Mouse (Mus musculus) kidney, embryonic 15.5 days (tissue): Measurements from ENCODE around the gene Spcs2. TPM values are rescaled to one million over a fixed set of nuclear protein-coding genes. Genes with fewer than 3 reads are reported as not detected.
A peak's percentile ranks its signal among the peaks of the same experiment; 100 is the strongest.

Experiments
- ATAC-seq: fragments of 200-750 bp; cut with Nextera tagmentation; replicated peaks from 2 replicates; pipeline ENCODE4 v1.8.0; 2017; ENCODE audit warnings: moderate TSS enrichment; ENCODE audit not compliant: low FRiP score
- H3K27ac ChIP-seq: fragments of 300-500 bp; sonication (generic); 2 replicates; pipeline ENCODE4 v1.5.1; 2015; ENCODE audit warnings: mild to moderate bottlenecking, inconsistent platforms
- H3K27me3 ChIP-seq: fragments of 300-500 bp; sonication (generic); 2 replicates; pipeline ENCODE4 v1.6.1; 2015; ENCODE audit warnings: inconsistent platforms
- H3K36me3 ChIP-seq: fragments of 300-500 bp; sonication (generic); 2 replicates; pipeline ENCODE4 v1.6.1; 2015; ENCODE audit warnings: inconsistent platforms
- H3K4me1 ChIP-seq: fragments of 300-500 bp; sonication (generic); 2 replicates; pipeline ENCODE4 v1.6.1; 2015; ENCODE audit warnings: inconsistent platforms
- H3K4me2 ChIP-seq: fragments of 300-500 bp; sonication (generic); 2 replicates; pipeline ENCODE4 v1.6.1; 2015; ENCODE audit warnings: moderate library complexity, mild to moderate bottlenecking, inconsistent platforms
- H3K4me3 ChIP-seq: fragments of 300-500 bp; sonication (generic); replicated peaks from 2 replicates; pipeline ENCODE4 v1.5.1; 2015; ENCODE audit warnings: mild to moderate bottlenecking, inconsistent platforms
- H3K9ac ChIP-seq: fragments of 300-500 bp; sonication (generic); 2 replicates; pipeline ENCODE4 v1.6.1; 2015; ENCODE audit warnings: mild to moderate bottlenecking, inconsistent platforms
- H3K9me3 ChIP-seq: fragments of 300-500 bp; sonication (generic); replicated peaks from 2 replicates; pipeline ENCODE4 v1.6.1; 2016; ENCODE audit warnings: inconsistent platforms
- WGBS: fragments of 180-500 bp; shearing (Covaris S2); methylation state at CpG from one replicate; pipeline ENCODE4 v1.1.7; 2015; ENCODE audit warnings: mixed read lengths; 5-methylcytosine and 5-hydroxymethylcytosine counted together
- polyA plus RNA-seq: library from polyadenylated mRNA; unstranded; fragments of >200 nt; fragmentation: Nextera tagmentation; extraction: Ambion mirVana; gene quantifications from 2 replicates; pipeline ENCODE4 v1.2.1, GENCODE M21; 2015

Spcs2 gene
- polyA plus RNA-seq, 1 experiment from 2014 or later, result 384 TPM

DNA sequence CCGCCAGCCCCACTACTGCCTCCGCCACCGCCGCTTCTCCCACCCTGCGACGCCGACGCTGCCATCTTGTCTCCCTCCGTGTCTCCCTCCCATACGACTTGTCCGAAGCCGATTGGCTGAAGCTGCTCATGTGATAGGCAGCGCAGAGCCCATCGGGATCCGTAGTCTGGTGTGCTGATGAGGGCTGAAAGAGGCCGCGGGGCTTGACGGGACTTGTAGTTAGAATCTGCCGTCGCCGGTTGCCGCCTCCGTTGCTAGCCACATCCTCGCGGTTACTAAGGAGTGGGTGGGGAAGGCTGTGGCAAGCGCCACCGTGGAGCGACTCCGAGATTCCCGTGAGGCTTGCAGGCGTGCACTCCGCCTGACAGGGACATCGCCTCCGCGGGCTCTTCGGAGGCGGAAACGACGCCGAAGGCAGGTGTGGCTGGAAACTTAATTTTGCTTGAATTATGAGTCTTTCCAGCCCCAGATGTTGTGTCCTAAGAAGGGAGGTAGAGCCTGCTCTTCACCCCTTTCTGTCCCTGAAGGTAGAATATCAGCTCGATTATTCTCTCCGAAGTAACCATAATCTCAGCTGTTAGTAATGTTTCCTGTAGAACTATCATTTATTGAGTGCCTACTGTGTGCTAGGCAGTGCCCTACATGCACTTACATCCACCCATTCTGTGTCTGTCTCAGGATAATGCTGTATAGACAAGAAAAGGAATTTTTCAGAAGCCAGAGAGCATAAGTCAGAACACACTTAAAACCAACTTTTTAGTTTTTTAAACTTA is 4.3 kb downstream of the Spcs2 start, which contains the start of gene Xrra1:
Xrra1 (plus strand) TSS at position 304 of the 773 bp plus-strand sequence.
- peak; percentile 99 for ATAC-seq
- Histone ChIP-seq H3K4me2 (peak within 1 kb of the TSS; percentile 68), H3K9ac (peak within 1 kb of the TSS; percentile 90), H3K36me3 (peaks cover 24% of the 10 kb centered on the region), H3K4me1 (peaks cover 15% of the 10 kb centered on the region), H3K9me3 (no peaks in the 10 kb centered on the region), H3K27me3 (no peaks in the 10 kb centered on the region), H3K4me3 (peak within 1 kb of the TSS; percentile 88), H3K27ac (peak within 1 kb of the TSS; percentile 79)
- under 1% methylated on average over 42 of the region's 42 CpGs for WGBS

DNA sequence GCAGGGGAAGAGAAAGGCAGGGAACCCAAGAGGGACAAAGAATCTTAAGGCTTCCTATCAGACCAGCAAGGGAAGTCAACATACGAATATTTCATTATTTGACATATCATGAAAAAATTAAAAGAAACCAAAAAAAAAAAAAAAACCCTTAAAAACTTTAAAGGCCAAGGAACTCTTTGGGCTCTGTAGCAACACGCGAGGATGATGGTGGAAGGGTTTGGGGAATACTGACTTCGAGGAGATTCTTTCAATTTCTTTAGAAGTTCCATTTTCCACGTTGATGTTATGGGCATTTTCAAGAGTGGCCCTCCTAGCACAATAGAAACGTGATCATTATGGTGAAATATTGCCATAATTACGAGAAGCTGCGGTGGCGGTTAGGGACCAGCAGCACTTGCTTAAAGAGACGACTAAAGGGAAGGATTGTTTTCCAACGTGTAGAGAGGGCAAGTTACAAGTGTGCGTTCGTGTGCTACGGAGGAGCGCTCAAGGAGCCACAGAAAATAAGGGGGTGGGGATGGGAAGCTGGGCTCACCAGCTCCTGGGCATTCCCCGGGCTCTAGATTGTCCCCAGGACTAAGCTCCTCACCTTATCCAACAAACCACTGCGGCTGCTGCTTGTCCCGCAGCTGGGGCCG is 5.0 kb downstream of the Spcs2 start:
- Histone ChIP-seq H3K27me3 (no peaks in the 10 kb centered on the region), H3K4me3 (peak overlapping the region; percentile 88), H3K27ac (peak overlapping the region; percentile 79), H3K9me3 (no peaks in the 10 kb centered on the region), H3K4me2 (peak overlapping the region; percentile 68), H3K4me1 (peaks cover 21% of the 10 kb centered on the region), H3K36me3 (peaks cover 31% of the 10 kb centered on the region), H3K9ac (peak overlapping the region; percentile 90)
- peak; percentile 46; the same call in 1 of the 2 replicates for ATAC-seq
- WGBS, result 1% methylated on average over 19 of the region's 19 CpGs

DNA sequence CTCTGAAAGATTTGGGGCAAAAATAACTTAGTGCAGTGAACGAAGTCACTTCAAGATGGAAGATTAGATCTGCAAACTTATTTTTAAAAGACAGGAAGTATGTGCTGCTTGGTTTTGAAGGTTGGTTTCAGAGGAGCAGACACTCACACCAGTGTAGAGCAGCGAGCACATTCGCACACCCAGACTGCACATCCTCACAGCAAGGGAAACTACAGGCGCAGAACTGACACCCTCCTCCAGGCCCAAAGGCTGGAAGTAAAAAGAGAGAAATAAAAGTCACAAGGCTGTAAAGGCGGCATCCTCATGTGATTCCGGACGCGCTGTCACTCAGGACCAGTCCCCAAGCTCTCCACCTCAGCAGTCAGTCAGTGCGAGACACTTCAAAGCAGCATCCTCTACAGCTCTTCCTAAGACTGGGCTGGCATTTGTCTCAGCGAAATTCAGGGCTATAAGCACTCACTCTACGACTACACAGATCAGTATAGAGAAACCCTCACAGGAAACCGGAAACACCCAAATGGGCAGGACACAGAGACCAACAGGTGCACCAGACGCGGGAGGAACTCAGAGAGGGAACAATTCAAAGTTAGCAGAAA is 6.9 kb downstream of the Spcs2 start:
- Histone ChIP-seq H3K4me2 (peak overlapping the region; percentile 31), H3K27ac (no peak overlapping the region), H3K36me3 (peaks cover 46% of the 10 kb centered on the region), H3K27me3 (no peaks in the 10 kb centered on the region), H3K9me3 (no peaks in the 10 kb centered on the region), H3K4me1 (peaks cover 23% of the 10 kb centered on the region), H3K9ac (no peak overlapping the region), H3K4me3 (no peak overlapping the region)
- 65% methylated on average over 14 of the region's 14 CpGs for WGBS
- no peak for ATAC-seq

DNA sequence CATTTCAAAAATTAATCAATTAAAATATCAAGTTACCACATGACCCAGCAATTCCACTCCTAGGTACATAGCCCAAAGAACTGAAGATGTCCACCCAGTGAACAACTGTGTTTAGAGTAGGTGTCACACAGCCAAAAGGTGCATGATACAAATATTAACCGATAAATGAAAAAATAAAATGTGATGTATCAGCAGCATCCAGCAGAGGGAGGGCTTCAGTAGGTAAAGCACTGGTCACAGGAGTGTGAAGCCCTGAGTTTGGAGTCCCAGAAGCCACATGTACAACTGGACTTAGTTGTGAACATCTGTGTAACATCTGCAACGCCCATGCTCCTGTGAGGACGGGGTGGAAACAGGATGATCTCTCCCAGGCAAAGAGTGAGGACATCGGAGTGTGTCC is 9.0 kb downstream of the Spcs2 start:
- H3K4me2 ChIP-seq, result no peak overlapping the region
- WGBS, result 88% methylated on average over 4 of the region's 4 CpGs
- H3K36me3 ChIP-seq, result peaks cover 46% of the 10 kb centered on the region
- no peak overlapping the region for H3K9ac ChIP-seq
- no peak overlapping the region for H3K4me3 ChIP-seq
- H3K9me3 ChIP-seq, result no peaks in the 10 kb centered on the region
- no peaks in the 10 kb centered on the region for H3K27me3 ChIP-seq
- no peak overlapping the region for H3K27ac ChIP-seq
- no peak for ATAC-seq
- peaks cover 23% of the 10 kb centered on the region for H3K4me1 ChIP-seq

DNA sequence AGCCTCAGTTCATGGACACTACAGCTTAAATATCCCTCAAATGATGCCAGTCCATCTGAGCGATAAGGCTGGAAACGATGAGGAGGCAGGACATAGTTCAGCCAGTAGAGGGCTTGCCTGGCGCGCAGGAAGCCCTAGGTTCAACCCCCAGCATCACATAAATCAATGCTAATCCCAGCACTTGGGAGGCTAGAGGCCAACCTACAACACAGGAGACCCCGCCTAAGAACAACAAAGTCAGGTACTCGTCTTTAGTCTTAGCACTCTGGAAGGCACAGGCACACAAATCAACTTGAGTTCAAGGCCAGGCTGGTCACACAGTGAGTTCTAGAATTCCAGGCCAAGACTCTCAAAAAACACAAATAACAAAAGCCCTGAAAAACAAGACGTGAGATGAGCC is 9.9 kb downstream of the Spcs2 start:
- H3K36me3 ChIP-seq, result peaks cover 55% of the 10 kb centered on the region
- ATAC-seq, result no peak
- no peak overlapping the region for H3K27ac ChIP-seq
- H3K9me3 ChIP-seq, result no peaks in the 10 kb centered on the region
- H3K4me3 ChIP-seq, result no peak overlapping the region
- no peaks in the 10 kb centered on the region for H3K27me3 ChIP-seq
- WGBS, result 46% methylated on average over 7 of the region's 7 CpGs
- no peak overlapping the region for H3K9ac ChIP-seq
- H3K4me1 ChIP-seq, result peaks cover 23% of the 10 kb centered on the region
- H3K4me2 ChIP-seq, result no peak overlapping the region

DNA sequence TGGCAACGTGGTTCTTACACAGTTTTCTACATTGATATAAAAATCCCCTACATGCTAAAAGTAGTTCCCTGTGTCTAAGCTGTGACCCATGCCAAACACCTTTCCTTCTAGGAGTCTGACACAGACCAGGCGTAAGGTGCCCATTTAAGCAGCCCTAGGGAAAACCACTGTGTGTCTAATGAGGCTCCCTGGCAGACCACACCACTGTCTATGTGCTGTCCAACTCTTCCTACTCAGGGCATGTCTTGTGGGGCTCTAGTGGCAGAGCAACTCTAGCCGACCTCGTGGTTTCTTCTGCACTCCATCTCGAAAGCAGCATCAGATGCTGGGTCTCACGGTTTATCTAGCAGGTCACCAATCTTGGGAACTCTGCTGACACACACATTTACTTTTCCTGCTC is 11.6 kb downstream of the Spcs2 start:
- Histone ChIP-seq H3K36me3 (peaks cover 65% of the 10 kb centered on the region), H3K9me3 (no peaks in the 10 kb centered on the region), H3K27ac (no peak overlapping the region), H3K4me1 (peaks cover 13% of the 10 kb centered on the region), H3K4me2 (no peak overlapping the region), H3K27me3 (no peaks in the 10 kb centered on the region), H3K4me3 (no peak overlapping the region), H3K9ac (no peak overlapping the region)
- no peak for ATAC-seq
- WGBS, result 90% methylated on average over 6 of the region's 6 CpGs

DNA sequence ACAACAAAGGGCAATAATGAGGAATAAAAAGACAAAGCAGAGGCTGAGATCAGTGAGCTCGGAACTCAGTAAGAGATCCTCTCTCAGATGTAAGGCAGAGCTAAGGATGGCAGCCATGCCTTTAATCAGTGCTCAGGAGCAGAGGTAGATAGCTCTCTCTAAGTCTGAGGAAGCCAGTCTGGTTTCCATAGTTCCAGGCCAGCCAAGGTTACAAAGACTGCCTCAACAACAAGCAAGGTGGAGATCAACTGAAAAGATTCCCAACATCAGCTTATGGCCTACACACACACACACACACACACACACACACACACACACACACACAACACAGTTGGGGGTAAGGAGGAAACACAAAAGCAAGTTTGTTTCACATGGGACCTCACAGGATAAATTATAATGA is 12.1 kb downstream of the Spcs2 start:
- H3K4me2 ChIP-seq, result no peak overlapping the region
- peaks cover 65% of the 10 kb centered on the region for H3K36me3 ChIP-seq
- no peaks in the 10 kb centered on the region for H3K27me3 ChIP-seq
- H3K9me3 ChIP-seq, result no peaks in the 10 kb centered on the region
- H3K4me1 ChIP-seq, result peaks cover 8% of the 10 kb centered on the region; the same call in 1 of the 2 replicates
- H3K27ac ChIP-seq, result no peak overlapping the region
- H3K4me3 ChIP-seq, result no peak overlapping the region
- no peak for ATAC-seq
- no peak overlapping the region for H3K9ac ChIP-seq
- 54% methylated on average over 1 of the region's 1 CpGs for WGBS

DNA sequence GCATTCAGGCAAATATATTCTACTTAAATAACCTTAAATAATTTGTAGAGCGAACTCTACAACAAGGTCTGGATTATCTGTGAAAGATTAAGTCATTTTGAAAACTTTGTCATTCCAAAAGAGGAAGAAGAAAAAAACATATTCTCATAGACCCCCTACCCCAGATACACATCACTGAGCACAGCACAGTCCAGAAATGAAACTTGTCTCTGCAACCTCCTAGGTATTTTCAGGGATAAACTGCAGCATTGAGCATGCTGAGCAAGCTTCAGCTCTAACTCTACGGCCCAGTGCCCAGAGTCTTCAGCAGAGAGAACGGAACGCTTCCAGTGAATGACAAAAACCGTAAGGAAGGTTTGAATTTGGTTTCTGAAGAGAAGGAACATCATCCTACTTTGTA is 12.7 kb downstream of the Spcs2 start:
- Histone ChIP-seq H3K27ac (no peak overlapping the region), H3K9ac (no peak overlapping the region), H3K4me2 (no peak overlapping the region), H3K9me3 (no peaks in the 10 kb centered on the region), H3K36me3 (peaks cover 66% of the 10 kb centered on the region), H3K27me3 (no peaks in the 10 kb centered on the region), H3K4me3 (no peak overlapping the region), H3K4me1 (peaks cover 8% of the 10 kb centered on the region; the same call in 1 of the 2 replicates)
- 87% methylated on average over 5 of the region's 5 CpGs for WGBS
- ATAC-seq, result no peak

DNA sequence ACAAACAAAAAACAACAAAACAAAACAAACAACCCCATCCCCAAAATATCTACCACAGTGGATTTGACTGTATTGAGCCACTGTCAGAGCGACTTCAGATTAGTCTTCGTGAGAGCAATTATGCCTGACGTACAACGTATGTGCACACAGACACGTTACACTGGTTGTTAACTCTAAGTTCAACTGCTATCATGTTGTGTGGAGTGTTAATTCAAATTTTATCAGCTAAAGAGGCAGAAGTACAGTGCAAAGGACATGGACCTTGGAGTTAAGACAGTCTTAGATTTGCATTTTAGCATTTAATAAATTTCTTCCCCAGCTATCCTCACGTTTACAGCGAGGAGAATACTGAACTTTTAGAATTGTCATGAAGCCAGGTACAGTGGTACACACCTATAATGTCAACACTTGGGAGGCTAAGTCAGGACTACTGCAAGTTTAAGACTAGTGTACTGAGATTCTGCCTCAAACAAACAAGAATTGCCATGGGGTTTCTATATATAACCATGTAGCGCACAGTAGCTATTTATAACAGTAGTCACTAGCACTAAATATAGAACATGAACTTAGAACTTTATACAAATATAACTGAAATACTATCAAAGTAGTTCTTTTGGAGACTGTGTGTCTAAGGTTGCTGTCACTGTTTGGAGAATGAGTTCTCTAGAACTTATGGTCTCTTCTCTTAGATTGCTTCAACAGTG is 17.6 kb downstream of the Spcs2 start:
- Histone ChIP-seq H3K27me3 (no peaks in the 10 kb centered on the region), H3K9me3 (no peaks in the 10 kb centered on the region), H3K4me1 (no peaks in the 10 kb centered on the region), H3K36me3 (peaks cover 80% of the 10 kb centered on the region), H3K9ac (no peak overlapping the region), H3K4me3 (no peak overlapping the region), H3K4me2 (no peak overlapping the region), H3K27ac (no peak overlapping the region)
- ATAC-seq, result no peak
- 94% methylated on average over 8 of the region's 8 CpGs for WGBS

DNA sequence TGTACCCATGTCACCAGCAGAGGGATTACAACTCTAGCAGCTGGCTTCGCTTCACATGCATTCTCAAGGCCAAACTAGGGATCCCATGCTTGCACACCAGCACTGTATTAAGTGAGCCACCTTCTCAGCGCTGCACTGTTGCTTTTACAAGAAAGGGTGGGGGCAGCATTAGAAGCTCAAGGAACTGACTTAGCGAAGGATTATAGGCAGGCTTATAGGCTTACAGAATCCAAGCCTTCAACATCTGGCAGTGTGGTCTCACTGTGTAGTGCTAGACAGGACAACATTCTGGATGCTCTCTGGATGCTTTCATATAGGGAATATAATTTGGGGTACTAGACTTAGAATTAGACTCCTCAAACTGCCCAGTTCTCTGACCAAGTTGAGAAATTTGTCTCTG is 25.0 kb downstream of the Spcs2 start:
- Histone ChIP-seq H3K27ac (no peak overlapping the region), H3K27me3 (no peaks in the 10 kb centered on the region), H3K4me3 (no peak overlapping the region), H3K9me3 (no peaks in the 10 kb centered on the region), H3K4me2 (no peak overlapping the region), H3K9ac (no peak overlapping the region), H3K36me3 (peaks cover 72% of the 10 kb centered on the region), H3K4me1 (no peaks in the 10 kb centered on the region)
- WGBS, result 93% methylated on average over 3 of the region's 3 CpGs
- no peak for ATAC-seq

DNA sequence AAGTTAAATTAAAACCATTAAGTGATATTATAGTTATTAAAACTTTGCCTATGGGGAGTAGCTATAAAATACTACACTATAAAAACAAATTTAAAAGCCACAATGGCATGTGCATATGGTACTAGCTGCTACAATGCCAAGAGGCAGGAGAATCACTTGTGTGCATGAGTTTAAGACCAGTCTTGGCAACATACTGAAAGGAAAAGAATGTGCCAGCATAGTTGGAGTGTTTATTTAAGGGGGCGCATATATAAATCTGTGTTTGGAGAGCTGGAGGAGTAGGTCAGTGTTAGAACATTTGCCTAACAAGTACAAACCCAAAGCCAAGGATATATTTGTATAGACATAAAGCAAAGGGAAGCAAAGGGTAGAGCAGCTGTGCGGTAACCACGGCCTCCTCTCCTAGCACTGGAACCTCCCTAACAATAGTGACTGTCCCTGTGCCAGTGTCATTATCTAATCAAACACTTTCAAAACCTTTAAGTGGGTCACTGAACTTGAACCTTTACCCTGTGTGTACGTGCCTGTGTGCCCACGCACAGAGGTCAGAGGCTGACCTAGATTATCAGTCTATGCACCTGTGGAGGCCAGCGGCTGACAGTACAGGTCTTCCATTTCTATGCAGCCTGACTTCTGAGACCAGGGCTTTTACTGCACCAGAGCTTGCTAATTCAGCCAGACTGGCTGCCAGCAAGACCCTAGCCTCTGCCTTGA is 25.7 kb downstream of the Spcs2 start:
- no peaks in the 10 kb centered on the region for H3K9me3 ChIP-seq
- peaks cover 65% of the 10 kb centered on the region for H3K36me3 ChIP-seq
- no peak overlapping the region for H3K4me2 ChIP-seq
- H3K4me3 ChIP-seq, result no peak overlapping the region
- no peaks in the 10 kb centered on the region for H3K27me3 ChIP-seq
- no peaks in the 10 kb centered on the region for H3K4me1 ChIP-seq
- ATAC-seq, result no peak
- no peak overlapping the region for H3K9ac ChIP-seq
- H3K27ac ChIP-seq, result no peak overlapping the region
- WGBS, result 74% methylated on average over 6 of the region's 6 CpGs
